Mouse (Mus musculus) kidney, postnatal 0 days (tissue): ENCODE data around the gene Gm12258. TPM values are rescaled to one million over a fixed set of nuclear protein-coding genes. Genes with fewer than 3 reads are reported as not detected.
"Not testable (repeated sequence)": the region's sequence is repeated elsewhere in the genome, so short reads cannot be mapped to it uniquely, and the experiment has no call there.

ENCODE experiments used
- ATAC-seq: fragments of 200-750 bp; cut with Nextera tagmentation; replicated peaks from 2 replicates; pipeline ENCODE4 v1.8.0; 2017; ENCODE audit warnings: low read depth, moderate number of reproducible peaks, moderate TSS enrichment, moderate library complexity; ENCODE audit not compliant: low FRiP score
- DNase-seq: peaks from one replicate; pipeline ENCODE4 v3.0.0-alpha.2; 2016; ENCODE audit warnings: low spot score
- H3K27ac ChIP-seq: fragments of 300-500 bp; sonication (generic); 2 replicates; pipeline ENCODE4 v1.5.1; 2014; ENCODE audit warnings: mild to moderate bottlenecking
- H3K27me3 ChIP-seq: fragments of 300-500 bp; sonication (generic); 2 replicates; pipeline ENCODE4 v1.6.1; 2014; ENCODE audit warnings: low read length, mixed read lengths; ENCODE audit not compliant: insufficient read depth
- H3K36me3 ChIP-seq: fragments of 300-500 bp; sonication (generic); 2 replicates; pipeline ENCODE4 v1.6.1; 2014; ENCODE audit warnings: low read length, mixed read lengths; ENCODE audit not compliant: insufficient read depth
- H3K4me1 ChIP-seq: fragments of 300-500 bp; sonication (generic); replicated peaks from 2 replicates; pipeline ENCODE4 v1.6.1; 2014; ENCODE audit warnings: antibody characterized with exemption, low read length, mixed read lengths; ENCODE audit not compliant: insufficient read depth
- H3K4me2 ChIP-seq: fragments of 300-500 bp; sonication (generic); 2 replicates; pipeline ENCODE4 v1.6.1; 2014; ENCODE audit warnings: mild to moderate bottlenecking, low read length, moderate library complexity, mixed read lengths
- H3K4me3 ChIP-seq: fragments of 300-500 bp; sonication (generic); replicated peaks from 2 replicates; pipeline ENCODE4 v1.5.1; 2014; ENCODE audit warnings: low read depth, low read length
- H3K9ac ChIP-seq: fragments of 300-500 bp; sonication (generic); 2 replicates; pipeline ENCODE4 v1.6.1; 2014; ENCODE audit warnings: low read depth, low read length
- H3K9me3 ChIP-seq: fragments of 300-500 bp; sonication (generic); replicated peaks from 2 replicates; pipeline ENCODE4 v1.6.1; 2016; ENCODE audit warnings: low read length, inconsistent platforms, mixed read lengths
- CTCF ChIP-seq: IDR thresholded peaks from 2 replicates; pipeline ENCODE4 v1.5.1; 2016; ENCODE audit warnings: antibody characterized with exemption, low read depth, mild to moderate bottlenecking, moderate library complexity
- WGBS: fragments of 180-500 bp; shearing (Covaris S2); extraction: QIAGEN DNeasy Blood & Tissue Kit; methylation state at CpG from one replicate; pipeline ENCODE4 v1.1.7; 2014; 5-methylcytosine and 5-hydroxymethylcytosine counted together
- polyA plus RNA-seq: library from polyadenylated mRNA; unstranded; fragments of >200 nt; fragmentation: Nextera tagmentation; extraction: Ambion mirVana; gene quantifications from 2 replicates; pipeline ENCODE4 v1.2.1, GENCODE M21; 2015

The Gm12258 gene
- polyA plus RNA-seq, 1 experiment from 2014 or later: 5.5 TPM

DNA sequence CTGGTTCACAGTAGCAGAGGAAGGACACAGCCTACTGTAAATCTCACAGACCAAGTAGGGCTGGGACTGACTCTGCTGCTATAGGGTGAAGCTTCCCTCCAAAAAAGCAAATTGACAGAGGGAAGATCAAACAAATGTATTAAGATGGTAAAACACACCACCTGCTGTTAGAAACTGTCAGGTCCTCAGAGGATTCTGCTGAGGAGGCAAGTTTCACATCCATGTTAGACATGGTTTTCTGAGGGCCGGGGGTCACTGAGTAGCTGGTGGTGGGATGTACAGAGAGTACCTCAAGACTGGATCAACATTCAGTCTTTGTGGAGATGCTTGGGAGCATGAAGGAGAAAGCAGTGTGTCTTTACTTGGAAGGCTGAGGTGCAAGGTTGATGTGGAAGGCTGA lies 31.3 kb upstream of the Gm12258 start:
- no peak for DNase-seq
- Histone ChIP-seq H3K9me3 (no peaks in the 10 kb centered on the region), H3K27me3 (no peaks in the 10 kb centered on the region), H3K4me1 (no peaks in the 10 kb centered on the region), H3K4me3 (no peak overlapping the region), H3K9ac (no peak overlapping the region), H3K27ac (no peak overlapping the region), H3K36me3 (no peaks in the 10 kb centered on the region), H3K4me2 (no peak overlapping the region)
- no peak for TF ChIP-seq CTCF
- 71% methylated on average over 1 of the region's 1 CpGs for WGBS
- no peak for ATAC-seq

DNA sequence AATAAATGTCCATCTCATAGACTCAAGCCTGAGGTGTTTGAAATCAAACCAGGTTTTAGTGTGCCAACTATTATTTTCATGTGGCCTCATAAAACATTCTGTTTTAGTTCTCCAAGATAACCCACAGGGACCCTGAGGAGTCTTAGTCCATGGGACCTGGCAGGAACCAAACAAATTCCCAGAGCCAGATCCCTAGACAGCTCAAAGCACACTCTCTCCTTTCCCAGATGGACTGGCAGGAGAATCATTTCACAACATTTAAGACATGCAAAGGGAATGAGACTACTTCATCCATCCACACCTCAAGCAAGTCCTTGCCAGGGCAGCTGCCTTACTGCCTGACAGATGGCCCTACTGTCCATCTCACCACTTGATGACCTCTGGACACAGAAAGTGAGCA lies 18.0 kb upstream of the Gm12258 start, which contains the start of gene Olfr312:
TSS of gene Olfr312 (plus strand) at position 301 of the 400 bp plus-strand sequence.
- ATAC-seq, H3K4me1 ChIP-seq, H3K27me3 ChIP-seq, H3K4me2 ChIP-seq, H3K36me3 ChIP-seq, DNase-seq, H3K4me3 ChIP-seq, H3K9me3 ChIP-seq, H3K9ac ChIP-seq, H3K27ac ChIP-seq: not testable (repeated sequence)

DNA sequence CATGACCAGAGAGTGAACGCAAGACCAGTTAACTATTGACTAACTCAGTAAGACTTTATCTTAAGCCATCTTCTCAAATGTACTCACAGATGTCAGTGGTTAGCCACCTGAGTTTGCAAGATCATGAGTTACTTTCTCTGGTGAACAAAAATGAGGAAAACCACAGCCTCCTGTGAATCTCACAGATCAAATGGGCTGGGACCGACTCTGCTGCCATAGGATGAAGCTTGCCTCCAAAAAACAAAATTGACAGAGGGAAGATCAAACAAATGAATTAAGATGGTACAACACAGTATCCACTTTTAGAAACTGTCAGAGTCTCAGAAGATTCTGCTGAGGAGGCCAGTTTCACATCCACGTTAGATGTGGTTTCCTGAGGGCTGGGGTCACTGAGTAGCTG lies 17.2 kb upstream of the Gm12258 start:
- Histone ChIP-seq H3K9me3 (no peaks in the 10 kb centered on the region), H3K4me1 (no peaks in the 10 kb centered on the region), H3K36me3 (no peaks in the 10 kb centered on the region), H3K27me3 (no peaks in the 10 kb centered on the region), H3K27ac (no peak overlapping the region), H3K9ac (no peak overlapping the region), H3K4me3 (no peak overlapping the region), H3K4me2 (no peak overlapping the region)
- 79% methylated on average over 3 of the region's 3 CpGs for WGBS
- no peak for TF ChIP-seq CTCF
- no peak for ATAC-seq
- DNase-seq: no peak

DNA sequence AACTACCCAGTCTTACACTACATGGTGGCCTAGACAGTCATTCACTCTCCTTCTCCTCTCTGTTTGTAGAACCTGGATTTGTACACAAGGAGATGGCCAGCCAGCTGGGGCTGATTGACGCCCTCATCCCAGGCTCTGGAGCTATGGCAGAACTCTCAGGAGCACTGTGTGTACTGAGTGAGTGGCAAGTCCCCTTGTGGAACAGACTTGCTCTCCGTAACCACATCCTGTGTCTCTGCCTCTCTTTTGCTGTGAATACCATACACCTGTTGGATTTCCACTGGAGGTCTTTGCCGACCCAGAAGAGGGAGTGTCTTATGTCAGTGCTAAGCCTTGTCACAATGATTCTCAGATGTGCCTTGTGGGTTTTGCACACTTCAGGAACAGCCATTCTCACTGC lies 14.4 kb upstream of the Gm12258 start:
- H3K27ac ChIP-seq, H3K27me3 ChIP-seq, H3K9me3 ChIP-seq, H3K4me1 ChIP-seq, H3K4me3 ChIP-seq, ATAC-seq, H3K9ac ChIP-seq, H3K4me2 ChIP-seq, H3K36me3 ChIP-seq, DNase-seq: not testable (repeated sequence)
- WGBS: 83% methylated on average over 3 of the region's 3 CpGs

DNA sequence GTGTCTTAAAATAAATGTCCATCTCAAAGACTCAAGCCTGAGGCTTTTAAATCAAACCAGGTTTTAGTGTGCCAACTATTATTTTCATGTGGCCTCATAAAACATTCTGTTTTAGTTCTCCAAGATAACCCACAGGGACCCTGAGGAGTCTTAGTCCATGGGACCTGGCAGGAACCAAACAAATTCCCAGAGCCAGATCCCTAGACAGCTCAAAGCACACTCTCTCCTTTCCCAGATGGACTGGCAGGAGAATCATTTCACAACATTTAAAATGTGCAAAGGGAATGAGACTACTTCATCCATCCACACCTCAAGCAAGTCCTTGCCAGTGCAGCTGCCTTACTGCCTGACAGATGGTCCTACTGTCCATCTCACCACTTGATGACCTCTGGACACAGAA lies 8.0 kb upstream of the Gm12258 start, which contains the start of gene Olfr311:
TSS of gene Olfr311 (plus strand) at position 301 of the 400 bp plus-strand sequence.
- DNase-seq, H3K9ac ChIP-seq, ATAC-seq, H3K27ac ChIP-seq, H3K4me2 ChIP-seq, H3K9me3 ChIP-seq, H3K36me3 ChIP-seq, H3K4me1 ChIP-seq, H3K27me3 ChIP-seq, H3K4me3 ChIP-seq: not testable (repeated sequence)

DNA sequence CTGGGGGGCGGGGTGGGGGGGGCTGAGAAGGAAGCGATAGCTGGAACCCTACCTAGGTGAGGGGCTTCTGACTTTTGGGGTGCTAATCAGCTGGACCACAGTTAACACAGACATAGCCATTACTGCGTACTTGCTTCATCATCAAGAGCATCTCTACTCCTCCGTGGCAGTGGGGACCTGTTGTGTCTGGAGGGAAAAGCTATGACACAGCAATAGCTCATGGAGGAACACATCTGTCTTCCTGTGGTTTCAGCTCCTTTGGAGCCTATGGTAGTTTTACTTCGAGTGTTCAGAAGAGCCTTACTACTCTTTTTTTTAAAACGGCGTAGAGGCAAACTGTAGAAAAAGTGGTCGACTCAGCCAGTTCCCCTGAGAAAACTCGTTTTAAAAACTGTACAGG lies 678 bp downstream of the Gm12258 start:
- H3K4me2 ChIP-seq: peak overlapping the region; percentile 78
- no peak for ATAC-seq
- WGBS: 43% methylated on average over 9 of the region's 9 CpGs
- peaks cover 16% of the 10 kb centered on the region; the same call in 1 of the 2 replicates for H3K36me3 ChIP-seq
- no peak for DNase-seq
- H3K4me3 ChIP-seq: peak overlapping the region; percentile 56
- H3K4me1 ChIP-seq: no peaks in the 10 kb centered on the region
- TF ChIP-seq CTCF: no peak
- H3K27me3 ChIP-seq: no peaks in the 10 kb centered on the region
- no peak overlapping the region for H3K27ac ChIP-seq
- H3K9ac ChIP-seq: peak overlapping the region; percentile 71
- H3K9me3 ChIP-seq: no peaks in the 10 kb centered on the region

DNA sequence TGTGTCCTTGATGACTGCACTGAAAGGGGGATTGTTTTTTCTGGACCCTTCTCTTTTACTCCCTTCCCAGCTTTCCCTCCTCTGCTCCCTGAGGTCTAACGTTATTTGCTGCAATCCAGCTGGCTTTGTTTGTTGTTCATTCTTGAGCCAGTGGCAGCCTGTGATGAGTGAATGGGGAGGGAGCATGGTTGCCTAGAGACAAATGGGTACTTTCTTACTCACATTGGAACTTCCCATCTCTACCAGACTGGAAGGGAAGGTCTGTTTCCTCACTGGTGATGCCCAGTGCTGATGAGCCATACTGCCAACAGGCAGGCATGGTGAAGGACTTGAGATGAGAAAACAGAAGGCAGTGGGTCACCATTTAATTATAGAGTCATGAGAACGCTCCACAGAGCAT lies 2.8 kb downstream of the Gm12258 start:
- no peak for ATAC-seq
- TF ChIP-seq CTCF: no peak
- Histone ChIP-seq H3K27ac (no peak overlapping the region), H3K36me3 (peaks cover 24% of the 10 kb centered on the region), H3K9me3 (no peaks in the 10 kb centered on the region), H3K4me2 (no peak overlapping the region), H3K9ac (no peak overlapping the region), H3K27me3 (no peaks in the 10 kb centered on the region), H3K4me1 (no peaks in the 10 kb centered on the region), H3K4me3 (no peak overlapping the region)
- no peak for DNase-seq
- 60% methylated on average over 2 of the region's 2 CpGs for WGBS
